Mouse (Mus musculus) WW6 (cell line): ENCODE measurements around the gene Nr2f2.

Experiments used
- DNase-seq: peaks from one replicate; pipeline ENCODE4 v3.0.0-alpha.2; 2013; ENCODE audit warnings: low read depth, low spot score

The Nr2f2 gene

GRCm38 (mm10) chr7:70366808-70367095 is 217 bp upstream of the Nr2f2 start:
- no peak for DNase-seq

GRCm38 (mm10) chr7:70365401-70365811 is 1.1 kb downstream of the Nr2f2 start:
- DNase-seq: no peak

GRCm38 (mm10) chr7:70364798-70365197 is 1.7 kb downstream of the Nr2f2 start:
- DNase-seq: no peak

GRCm38 (mm10) chr7:70363351-70363750 is 3.2 kb downstream of the Nr2f2 start:
- DNase-seq: no peak

- DNase-seq: no peak
Observed at GRCm38 (mm10) chr7:70362526-70363170, 3.9 kb downstream of the Nr2f2 start.

GRCm38 (mm10) chr7:70361383-70362364 is 4.9 kb downstream of the Nr2f2 start:
- no peak for DNase-seq

DNA sequence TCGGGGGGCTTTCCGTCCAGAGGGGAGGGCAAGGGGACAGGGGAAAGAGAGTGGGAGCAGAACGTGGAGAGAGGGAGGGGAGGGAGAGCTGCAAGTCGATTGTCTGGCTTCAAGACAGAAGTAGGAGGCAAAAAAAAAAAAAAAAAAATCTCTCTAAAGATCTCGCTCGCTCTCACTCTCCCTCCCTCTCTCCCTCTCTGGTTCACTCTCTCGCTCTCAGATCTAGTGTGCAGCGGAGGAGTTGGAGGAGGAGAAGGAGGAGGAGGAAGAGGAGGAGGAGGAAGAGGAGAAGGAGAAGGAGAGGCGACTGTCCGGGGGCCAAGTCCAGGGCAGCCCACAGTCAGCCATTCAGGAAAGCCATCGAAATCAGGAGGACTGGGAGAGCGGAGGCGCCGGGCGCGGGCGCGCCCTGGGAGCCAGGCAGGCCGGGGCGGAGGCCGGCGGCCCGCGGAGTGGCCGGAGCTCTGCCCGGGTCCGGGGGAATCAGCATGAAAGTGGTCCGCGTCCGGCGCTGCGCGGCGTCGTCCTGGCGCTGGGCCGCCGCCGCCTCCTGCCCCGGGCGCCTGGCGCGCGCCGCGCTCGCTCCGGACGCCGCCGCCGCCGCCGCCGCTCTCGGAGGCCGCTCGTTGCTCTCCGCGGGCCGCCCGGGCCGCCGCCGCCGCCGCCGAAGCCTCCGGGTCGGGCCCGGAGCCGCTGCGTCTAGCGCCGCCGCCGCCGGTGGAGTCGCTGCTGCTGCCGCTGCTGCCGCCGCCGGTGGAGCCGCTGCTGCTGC is 5.7 kb downstream of the Nr2f2 start:
- DNase-seq: no peak

DNA sequence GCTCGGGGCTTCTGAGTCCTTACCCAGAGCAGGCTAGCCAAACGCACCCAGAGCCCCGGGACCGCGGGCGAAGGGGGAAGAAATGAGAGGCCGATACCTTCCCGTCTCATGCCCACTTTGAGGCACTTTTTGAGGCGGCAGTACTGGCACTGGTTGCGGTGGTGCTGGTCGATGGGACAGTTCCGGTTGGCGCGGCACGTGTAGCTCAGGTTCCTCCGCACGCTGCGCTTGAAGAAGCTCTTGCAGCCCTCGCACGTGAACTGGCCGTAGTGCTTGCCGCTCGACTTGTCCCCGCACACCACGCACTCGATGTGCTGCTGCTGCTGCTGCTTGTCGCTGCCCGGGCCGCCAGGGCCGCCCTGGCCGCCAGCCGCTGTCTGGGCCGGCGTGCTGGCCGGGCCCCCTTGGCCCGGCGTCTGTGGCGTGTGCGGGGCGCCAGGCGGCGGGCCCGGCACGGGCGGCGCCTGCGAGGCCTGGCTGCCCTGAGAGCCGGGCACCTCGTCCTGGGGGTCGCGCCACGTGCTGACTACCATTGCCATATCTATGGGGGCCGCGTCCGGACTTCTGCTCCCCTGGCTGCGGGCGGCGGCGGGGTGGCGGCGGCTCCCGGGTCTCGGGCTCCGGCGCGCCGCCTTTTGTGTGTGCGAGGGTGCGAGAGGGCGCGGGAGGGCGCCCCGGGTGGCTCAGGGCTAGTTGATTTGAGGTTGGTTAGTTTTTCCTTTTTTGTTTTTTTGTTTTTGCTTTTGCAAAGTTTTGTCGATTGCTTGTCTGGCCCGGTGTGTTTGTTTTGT is 6.5 kb downstream of the Nr2f2 start:
- DNase-seq: no peak

DNA sequence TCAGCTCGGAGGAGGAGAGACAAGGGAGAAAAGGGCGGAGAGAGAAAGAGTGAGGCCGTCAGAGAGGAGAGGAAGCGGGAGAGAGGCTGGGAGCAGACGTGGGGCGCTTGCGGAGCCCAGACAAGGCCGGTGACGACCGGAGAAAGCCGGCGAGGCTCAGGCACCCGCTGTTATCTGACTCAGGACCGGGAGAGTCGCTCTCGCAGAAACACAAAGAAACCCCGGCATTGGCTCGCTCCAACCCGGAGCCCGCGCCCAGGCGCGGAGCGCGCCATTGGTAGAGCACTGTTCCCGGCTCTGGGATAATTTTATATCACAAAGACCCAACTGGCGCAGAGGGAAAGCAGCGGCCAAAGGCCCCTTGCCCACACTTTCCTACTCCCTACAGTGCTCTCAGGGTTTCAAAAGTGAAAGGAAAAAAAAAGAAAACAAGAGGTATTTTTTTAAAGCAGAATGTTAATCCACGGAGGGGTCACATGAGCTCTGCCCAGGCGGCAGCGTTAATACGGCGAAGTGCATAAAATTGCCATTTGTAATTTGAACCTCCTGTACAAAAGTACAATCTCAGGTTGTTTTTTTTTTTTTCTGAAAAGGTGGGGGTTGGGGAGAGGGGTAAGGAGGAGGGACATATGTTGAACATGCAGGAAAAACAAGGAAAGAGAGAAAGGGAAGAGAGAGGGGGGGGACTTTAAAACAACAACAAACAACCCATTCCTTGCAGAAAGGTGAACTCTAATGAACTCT is 7.5 kb downstream of the Nr2f2 start:
- no peak for DNase-seq

GRCm38 (mm10) chr7:70358020-70358847 is 8.3 kb downstream of the Nr2f2 start:
- DNase-seq: no peak

GRCm38 (mm10) chr7:70357516-70358019 is 9.0 kb downstream of the Nr2f2 start:
- no peak for DNase-seq

DNA sequence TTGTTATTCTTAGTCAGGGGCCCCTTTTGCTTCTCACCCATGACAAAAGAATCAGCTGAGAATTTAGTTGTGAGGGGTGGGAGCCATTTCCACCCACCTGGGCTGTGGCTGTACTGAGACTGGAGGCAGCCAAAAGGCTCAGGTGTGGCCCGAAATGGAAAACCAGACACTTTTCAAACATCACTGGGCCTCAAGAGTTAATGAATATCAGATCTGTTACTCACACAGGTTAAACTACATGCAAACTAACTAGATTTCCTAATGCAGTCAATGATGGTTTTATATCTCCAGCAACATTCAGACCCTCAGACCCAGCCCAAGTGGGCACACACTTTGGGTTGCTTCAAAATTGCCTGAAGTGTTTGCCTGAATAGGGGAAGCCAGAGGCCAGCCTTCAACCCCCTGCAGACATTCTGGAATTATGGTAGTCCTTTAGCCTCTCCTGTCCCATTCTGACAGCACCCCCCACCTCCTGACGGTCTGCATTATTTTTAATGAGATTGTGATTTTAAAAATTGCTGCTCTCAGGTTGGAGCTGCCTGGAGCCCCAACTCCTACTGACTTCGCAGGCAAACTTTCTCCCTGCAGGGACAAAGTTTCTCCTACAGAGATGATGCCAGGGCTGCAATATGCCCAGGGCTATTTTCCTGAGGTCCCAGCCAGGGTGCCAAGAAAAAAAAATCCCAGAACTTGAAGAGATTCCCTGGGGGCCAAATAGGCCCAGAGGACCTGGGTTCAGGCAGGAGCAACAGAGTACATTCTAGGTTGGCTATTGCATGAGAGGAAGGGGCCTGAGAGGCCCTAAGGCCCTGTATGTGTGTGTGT is 9.6 kb downstream of the Nr2f2 start:
- no peak for DNase-seq

DNA sequence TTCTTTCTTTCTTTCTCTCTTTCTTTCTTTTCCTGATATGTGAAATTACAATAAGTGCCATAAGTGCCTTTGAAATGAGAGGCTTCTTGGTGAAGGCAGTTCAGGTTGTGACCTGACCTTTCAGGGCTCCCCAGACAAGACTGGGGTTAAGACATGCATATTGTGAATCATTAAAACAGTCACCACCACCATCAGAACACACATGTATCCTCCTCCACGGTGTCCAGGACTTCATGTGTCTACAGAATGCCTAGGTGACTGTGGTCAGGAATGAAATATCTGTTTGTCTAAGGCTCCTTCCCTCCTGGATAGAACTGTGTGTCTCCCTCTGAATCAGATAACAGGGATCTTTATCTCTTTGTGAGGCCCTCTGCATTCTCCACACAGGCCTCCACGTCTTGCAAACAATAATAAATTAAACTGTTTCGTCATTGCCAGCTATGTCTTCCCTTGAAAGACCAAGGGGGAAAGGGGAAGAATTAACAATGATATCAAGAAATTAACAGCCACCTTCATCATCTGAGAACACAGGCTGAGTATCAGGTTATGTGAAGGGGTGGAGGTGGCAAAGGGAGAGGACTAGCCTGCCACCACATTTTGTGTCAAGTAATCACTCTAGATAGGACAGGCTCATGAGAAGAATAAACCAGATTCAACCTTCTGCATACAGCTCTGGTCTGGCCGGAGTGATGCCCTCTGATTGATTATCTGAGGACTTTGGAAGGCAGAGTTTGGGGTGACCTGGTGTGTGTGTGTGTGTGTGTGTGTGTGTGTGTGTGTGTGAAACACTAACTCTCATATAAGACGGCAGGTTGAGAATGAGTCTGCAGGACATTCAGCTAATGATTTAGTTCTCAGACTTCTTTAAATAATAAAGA is 10.6 kb downstream of the Nr2f2 start:
- no peak for DNase-seq

GRCm38 (mm10) chr7:70355357-70355620 is 11.2 kb downstream of the Nr2f2 start:
- no peak for DNase-seq

DNA sequence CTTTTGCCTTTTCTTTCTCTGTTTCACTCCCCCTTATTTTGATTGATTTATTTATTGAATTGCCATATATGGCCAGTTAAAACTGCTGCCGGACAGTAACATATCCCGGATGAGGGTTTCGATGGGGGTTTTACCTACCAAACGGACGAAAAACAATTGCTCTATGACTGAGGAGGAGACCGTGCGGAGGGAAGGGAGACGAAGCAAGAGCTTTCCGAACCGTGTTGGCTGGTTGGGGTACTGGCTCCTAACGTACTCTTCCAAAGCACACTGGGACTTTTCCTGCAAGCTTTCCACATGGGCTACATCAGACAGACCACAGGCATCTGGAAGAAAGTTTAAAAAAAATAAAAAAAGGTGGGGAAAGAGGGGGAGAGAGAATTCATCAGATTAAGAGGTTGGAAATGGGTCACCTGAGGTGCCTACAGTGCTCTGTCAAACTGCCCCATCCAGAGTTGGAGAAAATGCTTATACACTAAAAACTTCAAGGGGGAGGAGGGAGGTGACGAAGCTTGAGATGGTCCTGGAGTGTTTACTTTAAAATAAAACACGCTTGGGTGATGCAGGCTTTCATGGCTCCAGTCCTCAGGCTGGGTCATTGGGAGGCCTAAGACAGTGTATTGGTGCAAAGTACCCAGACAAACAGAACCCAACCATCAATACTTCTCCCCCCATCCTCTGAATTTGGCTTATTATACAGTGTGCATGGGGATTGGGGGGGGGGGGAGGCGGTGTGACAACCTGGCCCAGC is 11.8 kb downstream of the Nr2f2 start:
- no peak for DNase-seq

DNA sequence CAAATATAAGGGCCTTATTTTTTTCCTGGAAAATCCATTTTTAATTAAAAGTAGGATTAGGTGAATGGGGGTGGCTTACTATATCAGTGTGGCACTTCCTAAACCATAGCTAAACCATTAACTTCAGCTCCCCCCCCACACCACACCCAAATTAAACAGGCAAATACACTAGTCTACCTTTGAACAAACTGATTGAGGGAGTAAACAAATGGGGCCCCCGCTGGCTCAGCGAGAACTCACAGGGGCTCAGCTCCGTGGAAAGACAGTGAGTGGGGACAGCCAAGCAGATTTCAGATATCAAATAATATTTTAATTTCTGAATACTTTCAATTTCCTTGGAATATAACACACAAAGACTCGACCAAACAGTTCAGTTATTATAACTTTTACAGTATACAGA is 13.4 kb downstream of the Nr2f2 start:
- no peak for DNase-seq

GRCm38 (mm10) chr7:70352617-70353016 is 13.9 kb downstream of the Nr2f2 start:
- DNase-seq: no peak
